Mouse (Mus musculus) forebrain, postnatal 0 days (tissue): ENCODE results near the gene Ptpa. TPM values are rescaled to one million over a fixed set of nuclear protein-coding genes. Genes with fewer than 3 reads are reported as not detected.
A peak's percentile ranks its signal among the peaks of the same experiment; 100 is the strongest.

Experiments
- ATAC-seq: fragments of 200-750 bp; cut with Nextera tagmentation; 2 replicates; pipeline ENCODE4 v1.8.0; 2017; ENCODE audit warnings: mild to moderate bottlenecking, moderate library complexity
- DNase-seq: peaks from one replicate; pipeline ENCODE4 v3.0.0-alpha.2; 2015
- H3K27ac ChIP-seq: fragments of 300-500 bp; sonication (generic); 2 replicates; pipeline ENCODE4 v1.5.1; 2014; ENCODE audit warnings: low read depth, mild to moderate bottlenecking, antibody characterized with exemption, low read length, moderate library complexity, mixed read lengths
- H3K27me3 ChIP-seq: fragments of 300-500 bp; sonication (generic); 2 replicates; pipeline ENCODE4 v1.6.1; 2014; ENCODE audit warnings: mild to moderate bottlenecking, low read length, mixed read lengths; ENCODE audit not compliant: insufficient read depth
- H3K36me3 ChIP-seq: fragments of 300-500 bp; sonication (generic); 2 replicates; pipeline ENCODE4 v1.6.1; 2014; ENCODE audit warnings: mild to moderate bottlenecking, moderate library complexity; ENCODE audit not compliant: insufficient read depth
- H3K4me1 ChIP-seq: fragments of 300-500 bp; sonication (generic); 2 replicates; pipeline ENCODE4 v1.6.1; 2014; ENCODE audit warnings: antibody characterized with exemption; ENCODE audit not compliant: insufficient read depth
- H3K4me2 ChIP-seq: fragments of 300-500 bp; sonication (generic); 2 replicates; pipeline ENCODE4 v1.6.1; 2014; ENCODE audit warnings: low read depth, mild to moderate bottlenecking, moderate library complexity
- H3K4me3 ChIP-seq: fragments of 300-500 bp; sonication (generic); 2 replicates; pipeline ENCODE4 v1.5.1; 2014; ENCODE audit warnings: low read depth, low read length, mixed read lengths
- H3K9ac ChIP-seq: fragments of 300-500 bp; sonication (generic); 2 replicates; pipeline ENCODE4 v1.6.1; 2014; ENCODE audit warnings: mild to moderate bottlenecking
- H3K9me3 ChIP-seq: fragments of 300-500 bp; sonication (generic); 2 replicates; pipeline ENCODE4 v1.6.1; 2016; ENCODE audit warnings: low read length
- CTCF ChIP-seq: sonication (generic); IDR thresholded peaks from 2 replicates; pipeline ENCODE4 v1.5.1; 2016; ENCODE audit warnings: antibody characterized with exemption, control low read depth, low read depth
- WGBS: fragments of 180-500 bp; shearing (Covaris S2); extraction: QIAGEN DNeasy Blood & Tissue Kit; methylation state at CpG from one replicate; pipeline ENCODE4 v1.1.7; 2014; 5-methylcytosine and 5-hydroxymethylcytosine counted together
- polyA plus RNA-seq: library from polyadenylated mRNA; unstranded; fragments of >200 nt; fragmentation: Nextera tagmentation; extraction: Ambion mirVana; gene quantifications from 2 replicates; pipeline ENCODE4 v1.2.1, GENCODE M21; 2015
- total RNA-seq: library from RNA; depleted of rRNA; stranded (reverse); fragments of >200 nt; gene quantifications from 2 replicates; pipeline ENCODE4 v1.2.3, GENCODE M21; 2014

Gene Ptpa
- total and polyA plus RNA-seq, 2 experiments from 2014 or later: 132 to 148 TPM

- no peak for TF ChIP-seq CTCF
- H3K4me2 ChIP-seq: peak overlapping the region; percentile 91
- ATAC-seq (no peak), DNase-seq (no peak)
- H3K9ac ChIP-seq: peak overlapping the region; percentile 82
- peaks cover 19% of the 10 kb centered on the region for H3K4me1 ChIP-seq
- no peaks in the 10 kb centered on the region for H3K36me3 ChIP-seq
- peak overlapping the region; percentile 45; the same call in 1 of the 2 replicates for H3K27ac ChIP-seq
- no peaks in the 10 kb centered on the region for H3K27me3 ChIP-seq
- peak overlapping the region; percentile 69 for H3K4me3 ChIP-seq
- H3K9me3 ChIP-seq: no peaks in the 10 kb centered on the region
- WGBS: 2% methylated on average over 8 of the region's 8 CpGs
Measured at GRCm38 (mm10) chr2:30471051-30471450, 55.2 kb downstream of the Ptpa start.

GRCm38 (mm10) chr2:30471795-30472720 is 56.2 kb downstream of the Ptpa start:
- WGBS: 1% methylated on average over 46 of the region's 51 CpGs
- Histone ChIP-seq H3K4me3 (peak overlapping the region; percentile 69), H3K9ac (peak overlapping the region; percentile 82), H3K36me3 (no peaks in the 10 kb centered on the region), H3K27ac (peak overlapping the region; percentile 87), H3K9me3 (no peaks in the 10 kb centered on the region), H3K4me1 (peaks cover 19% of the 10 kb centered on the region), H3K27me3 (no peaks in the 10 kb centered on the region), H3K4me2 (peak overlapping the region; percentile 91)
- no peak for ATAC-seq
- DNase-seq: peak; percentile 75
- TF ChIP-seq CTCF: no peak

- peaks cover 19% of the 10 kb centered on the region for H3K4me1 ChIP-seq
- no peak for ATAC-seq
- peak overlapping the region; percentile 87 for H3K27ac ChIP-seq
- no peak for TF ChIP-seq CTCF
- peak overlapping the region; percentile 82 for H3K9ac ChIP-seq
- WGBS: under 1% methylated on average over 53 of the region's 60 CpGs
- no peaks in the 10 kb centered on the region for H3K9me3 ChIP-seq
- no peaks in the 10 kb centered on the region for H3K36me3 ChIP-seq
- peak overlapping the region; percentile 69 for H3K4me3 ChIP-seq
- DNase-seq: peak; percentile 47
- peak overlapping the region; percentile 91 for H3K4me2 ChIP-seq
- H3K27me3 ChIP-seq: no peaks in the 10 kb centered on the region
Measured at GRCm38 (mm10) chr2:30472731-30473351, 57.0 kb downstream of the Ptpa start.

- ATAC-seq (peak; percentile 39), DNase-seq (no peak)
- Histone ChIP-seq H3K27me3 (no peaks in the 10 kb centered on the region), H3K27ac (peak overlapping the region; percentile 87), H3K36me3 (no peaks in the 10 kb centered on the region), H3K4me1 (peaks cover 19% of the 10 kb centered on the region), H3K4me2 (peak overlapping the region; percentile 91), H3K9ac (peak overlapping the region; percentile 82), H3K9me3 (no peaks in the 10 kb centered on the region), H3K4me3 (peak overlapping the region; percentile 69)
- no peak for TF ChIP-seq CTCF
- WGBS: 0% methylated on average over 53 of the region's 80 CpGs
Measured at GRCm38 (mm10) chr2:30473431-30474031, 57.7 kb downstream of the Ptpa start.

GRCm38 (mm10) chr2:30474039-30474438 is 58.2 kb downstream of the Ptpa start, which contains the start of gene Ier5l:
Gene Ier5l (minus strand): TSS chr2:30474219.
- Histone ChIP-seq H3K4me3 (peak within 1 kb of the TSS; percentile 69), H3K36me3 (no peaks in the 10 kb centered on the region), H3K9ac (peak within 1 kb of the TSS; percentile 82), H3K27me3 (no peaks in the 10 kb centered on the region), H3K27ac (peak within 1 kb of the TSS; percentile 87), H3K4me1 (peaks cover 14% of the 10 kb centered on the region), H3K4me2 (peak within 1 kb of the TSS; percentile 91), H3K9me3 (no peaks in the 10 kb centered on the region)
- WGBS: under 1% methylated on average over 37 of the region's 37 CpGs
- TF ChIP-seq CTCF: 0 out of 2 replicates have a peak, but pooled peaks have one; percentile 14
- peak; percentile 90 for ATAC-seq
- peak; percentile 96 for DNase-seq

GRCm38 (mm10) chr2:30474776-30475175 is 58.9 kb downstream of the Ptpa start:
- H3K27ac ChIP-seq: no peak overlapping the region
- H3K9ac ChIP-seq: no peak overlapping the region
- peaks cover 14% of the 10 kb centered on the region for H3K4me1 ChIP-seq
- WGBS: 39% methylated on average over 4 of the region's 4 CpGs
- H3K4me2 ChIP-seq: peak overlapping the region; percentile 91
- no peak overlapping the region for H3K4me3 ChIP-seq
- no peak for DNase-seq
- H3K9me3 ChIP-seq: no peaks in the 10 kb centered on the region
- no peaks in the 10 kb centered on the region for H3K36me3 ChIP-seq
- no peak for TF ChIP-seq CTCF
- ATAC-seq: no peak
- H3K27me3 ChIP-seq: no peaks in the 10 kb centered on the region
